9 mouse cellular contexts compared by ENCODE assay signal in the genomic region with DNA sequence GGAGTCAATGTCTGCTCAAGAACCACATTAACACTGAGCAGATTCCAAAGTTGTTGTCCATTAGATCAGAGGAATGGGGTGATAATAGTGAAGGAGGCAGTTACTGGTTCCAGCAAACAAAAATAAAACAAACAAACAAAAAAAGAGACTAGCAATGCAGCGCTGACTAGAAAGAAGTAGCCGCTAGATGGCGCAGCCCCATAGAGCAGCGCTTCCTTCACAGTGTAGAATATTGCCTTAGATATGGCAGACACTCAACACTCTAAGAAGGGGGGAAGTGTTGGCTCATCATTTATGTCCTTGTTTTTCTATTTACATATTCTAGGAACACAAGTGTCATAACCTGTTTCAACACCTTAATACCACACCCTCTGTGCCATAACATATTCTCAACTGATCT. TPM values are rescaled to one million over a fixed set of nuclear protein-coding genes. Genes with fewer than 3 reads are reported as not detected.
DNase-seq lines count a peak whose midpoint lies in the region; ATAC-seq and TF ChIP-seq lines count a peak whose summit lies in the region.
"Had no signal": no experiment of that assay in that cellular context is flagged by ENCODE, and none has a peak within 500 bp of the region (broad histone marks: within the 10 kb centered on the region; RNA-seq: fewer than 3 reads in every experiment).

No protein-coding gene starts in this region.

- intact Hi-C loops in heart, postnatal 10 days (cut with DNase I) = loop anchor here (1.0 kb wide), 1 partner anchor 44 kb away; no protein-coding TSS in a partner anchor

- DNase-seq in kidney, adult 2 months = peak; percentile 58
- no peak for DNase-seq in kidney, adult 11 months
- DNase-seq in Patski (ENCODE audit: low read depth, low spot score) = no peak
- DNase-seq in cerebellum, postnatal 36 days = peak; percentile 73 to 76
- DNase-seq in heart, postnatal 10 days = peak; percentile 65 to 76
- DNase-seq in layer of hippocampus, postnatal 36 days = peak; percentile 34 to 37
- DNase-seq in mesoderm, embryonic 11.5 days (ENCODE audit: low read depth, low spot score) = peak; percentile 50
- DNase-seq in spleen, postnatal 4 days (ENCODE audit: low spot score in 2 of 2) = peak; percentile 53 to 84

- no peak overlapping the region for H3K4me3 ChIP-seq in kidney, adult 2 months (ENCODE audit: insufficient read depth, low read depth, low read length)
- H3K4me3 ChIP-seq: embryonic facial prominence, embryonic 15.5 days had no signal

- no peak for ATAC-seq in Patski

- peak; percentile 90 for TF ChIP-seq CTCF in kidney, adult 2 months (conservative IDR thresholded peaks at IDR 0.05; ENCODE audit: insufficient read depth, insufficient read length, low read depth, low read length)
- TF ChIP-seq CTCF in Patski (IDR thresholded peaks at IDR 0.05) = peak; percentile 82

- H3K27me3 ChIP-seq in kidney, adult 2 months (replicated peaks; ENCODE audit: control insufficient read depth, insufficient read depth, low read length) = no peaks in the 10 kb centered on the region; the same call in 1 of the 2 replicates
- H3K27me3 ChIP-seq in Patski = peaks cover 36% of the 10 kb centered on the region
- H3K27me3 ChIP-seq: embryonic facial prominence, embryonic 15.5 days had no signal

- CTCF ChIA-PET in Patski (lab: Charles Lee) = interaction anchor here (0.8 to 4.4 kb wide), 9 partner anchors 26 to 623 kb away, joined by 3 to 27 read pairs (median 3); a partner anchor contains a TSS

- POLR2A ChIA-PET in Patski (lab: Charles Lee) = no interaction called here

- no peaks in the 10 kb centered on the region for H3K36me3 ChIP-seq in kidney, adult 2 months (ENCODE audit: control insufficient read depth, insufficient read depth, low read length)
- H3K36me3 ChIP-seq: embryonic facial prominence, embryonic 15.5 days had no signal

- TF ChIP-seq POLR2A in kidney, adult 2 months (IDR thresholded peaks at IDR 0.05; ENCODE audit: low read depth, low read length) = no peak

- WGBS in kidney, adult 2 months = 2% methylated on average over 4 of the region's 4 CpGs

- no peaks in the 10 kb centered on the region for H3K4me1 ChIP-seq in kidney, adult 2 months (ENCODE audit: control insufficient read depth, insufficient read depth, low read length)
- H3K4me1 ChIP-seq: embryonic facial prominence, embryonic 15.5 days had no signal

- H3K27ac ChIP-seq in kidney, adult 2 months (ENCODE audit: insufficient read depth, low read depth, low read length) = no peak overlapping the region
- H3K27ac ChIP-seq: embryonic facial prominence, embryonic 15.5 days had no signal

- in situ Hi-C loops in Patski (cut with MboI; ENCODE audit: low pct_unique_long_range_greater_than_20kb) = loop anchor here (5.0 kb wide), 1 partner anchor 52 kb away; no protein-coding TSS in a partner anchor

RNA-seq across cellular contexts. Expression of a gene that starts 14.5 kb away (rescaled TPM):
- 2.0 and 3.3 TPM in 2 replicates for polyA plus RNA-seq in kidney, adult 2 months (2012; rRNA removed)
- polyA plus RNA-seq in Patski (2021) = not detected
- total RNA-seq in heart, postnatal 10 days (2021) = 1 to 10 TPM in 1 of 2 experiments, under 1 TPM in 1; 0.99 to 2.0 TPM
- total RNA-seq in layer of hippocampus, postnatal 36 days (2021) = not detected

RNA-seq across cellular contexts. Expression of a gene that starts 31.7 kb away (rescaled TPM):
- 3.6 and 4.4 TPM in 2 replicates for polyA plus RNA-seq in kidney, adult 2 months (2012; rRNA removed)
- 5.1 TPM for polyA plus RNA-seq in Patski (2021)
- total RNA-seq in heart, postnatal 10 days (2021) = 1 to 10 TPM; 4.4 to 5.0 TPM
- 1 to 10 TPM; 5.7 to 7.1 TPM for total RNA-seq in layer of hippocampus, postnatal 36 days (2021)

RNA-seq across cellular contexts. Expression of a gene that starts 36.4 kb away (rescaled TPM):
- 1.5 TPM in 2 replicates for polyA plus RNA-seq in kidney, adult 2 months (2012; rRNA removed)
- 0.76 TPM for polyA plus RNA-seq in Patski (2021)
- total RNA-seq in heart, postnatal 10 days (2021) = 1 to 10 TPM; 6.9 to 7.0 TPM
- 100 to 1,000 TPM; 282 to 309 TPM for total RNA-seq in layer of hippocampus, postnatal 36 days (2021)

Comparison
In these comparisons a context has a peak if more than half of its experiments do, and no peak if none do; other contexts are left out.
1. DNase-seq: peak in kidney, adult 2 months (single experiment), cerebellum, postnatal 36 days (2 of 2), heart, postnatal 10 days (2 of 2), layer of hippocampus, postnatal 36 days (2 of 2), mesoderm, embryonic 11.5 days (single experiment) and spleen, postnatal 4 days (2 of 2); none in kidney, adult 11 months (single experiment) and Patski (single experiment).
2. RNA of a gene that starts 36.4 kb away (total RNA-seq): 282 to 309 TPM in layer of hippocampus, postnatal 36 days; 6.9 to 7.0 TPM in heart, postnatal 10 days; every median in the first group is over 10 times any median in the second.